Mouse (Mus musculus): ENCODE data around the gene Gm20696. TPM values are rescaled to one million over a fixed set of nuclear protein-coding genes. Genes with fewer than 3 reads are reported as not detected.

Gene Gm20696
- polyA plus RNA-seq, 1 experiment, result 0.24 TPM

GRCm38 (mm10) chr6:99429378-99430131 lies 237.0 kb downstream of the Gm20696 start:
- Histone ChIP-seq H3K9me3 (replicated peaks; ENCODE audit: control insufficient read depth, insufficient read depth, low read length, poor library complexity, severe bottlenecking) (no peaks in the 10 kb centered on the region), H3K9ac (ENCODE audit: low read depth, poor library complexity, severe bottlenecking) (no peak overlapping the region), H3K4me3 (ENCODE audit: low read depth, low read length) (no peak overlapping the region), H3K27me3 (ENCODE audit: control insufficient read depth, insufficient read depth, low read length, poor library complexity, severe bottlenecking) (no peaks in the 10 kb centered on the region), H3K4me1 (ENCODE audit: control insufficient read depth, insufficient read depth, low read length) (no peaks in the 10 kb centered on the region), H3K27ac (ENCODE audit: insufficient read depth, low read length) (no peak overlapping the region), H3K36me3 (ENCODE audit: control insufficient read depth, insufficient read depth, low read length, poor library complexity, severe bottlenecking) (no peaks in the 10 kb centered on the region)
- no peak for TF ChIP-seq EP300 (IDR thresholded peaks at IDR 0.05; ENCODE audit: insufficient read depth, low read depth, low read length)
- no peak for TF ChIP-seq CTCF (IDR thresholded peaks at IDR 0.05; ENCODE audit: low read depth, low read length)
- no peak for TF ChIP-seq POLR2A (IDR thresholded peaks at IDR 0.05; ENCODE audit: insufficient read depth, low read length)

GRCm38 (mm10) chr6:99428961-99429360 lies 237.6 kb downstream of the Gm20696 start:
- no peaks in the 10 kb centered on the region for H3K36me3 ChIP-seq (ENCODE audit: control insufficient read depth, insufficient read depth, low read length, poor library complexity, severe bottlenecking)
- no peaks in the 10 kb centered on the region for H3K9me3 ChIP-seq (replicated peaks; ENCODE audit: control insufficient read depth, insufficient read depth, low read length, poor library complexity, severe bottlenecking)
- TF ChIP-seq CTCF (IDR thresholded peaks at IDR 0.05; ENCODE audit: low read depth, low read length), result no peak
- no peak for TF ChIP-seq POLR2A (IDR thresholded peaks at IDR 0.05; ENCODE audit: insufficient read depth, low read length)
- no peak for TF ChIP-seq EP300 (IDR thresholded peaks at IDR 0.05; ENCODE audit: insufficient read depth, low read depth, low read length)
- no peak overlapping the region for H3K9ac ChIP-seq (ENCODE audit: low read depth, poor library complexity, severe bottlenecking)
- no peak overlapping the region for H3K4me3 ChIP-seq (ENCODE audit: low read depth, low read length)
- H3K27ac ChIP-seq (ENCODE audit: insufficient read depth, low read length), result no peak overlapping the region
- no peaks in the 10 kb centered on the region for H3K27me3 ChIP-seq (ENCODE audit: control insufficient read depth, insufficient read depth, low read length, poor library complexity, severe bottlenecking)
- H3K4me1 ChIP-seq (ENCODE audit: control insufficient read depth, insufficient read depth, low read length), result no peaks in the 10 kb centered on the region

GRCm38 (mm10) chr6:99427301-99427700 lies 239.3 kb downstream of the Gm20696 start:
- no peak overlapping the region for H3K9ac ChIP-seq (ENCODE audit: low read depth, poor library complexity, severe bottlenecking)
- no peaks in the 10 kb centered on the region for H3K36me3 ChIP-seq (ENCODE audit: control insufficient read depth, insufficient read depth, low read length, poor library complexity, severe bottlenecking)
- H3K27ac ChIP-seq (ENCODE audit: insufficient read depth, low read length), result no peak overlapping the region
- H3K27me3 ChIP-seq (ENCODE audit: control insufficient read depth, insufficient read depth, low read length, poor library complexity, severe bottlenecking), result no peaks in the 10 kb centered on the region
- H3K4me1 ChIP-seq (ENCODE audit: control insufficient read depth, insufficient read depth, low read length), result no peaks in the 10 kb centered on the region
- no peak for TF ChIP-seq CTCF (IDR thresholded peaks at IDR 0.05; ENCODE audit: low read depth, low read length)
- TF ChIP-seq EP300 (IDR thresholded peaks at IDR 0.05; ENCODE audit: insufficient read depth, low read depth, low read length), result no peak
- TF ChIP-seq POLR2A (IDR thresholded peaks at IDR 0.05; ENCODE audit: insufficient read depth, low read length), result no peak
- H3K4me3 ChIP-seq (ENCODE audit: low read depth, low read length), result no peak overlapping the region
- H3K9me3 ChIP-seq (replicated peaks; ENCODE audit: control insufficient read depth, insufficient read depth, low read length, poor library complexity, severe bottlenecking), result no peaks in the 10 kb centered on the region

GRCm38 (mm10) chr6:99425044-99425443 lies 241.6 kb downstream of the Gm20696 start:
- H3K9me3 ChIP-seq (replicated peaks; ENCODE audit: control insufficient read depth, insufficient read depth, low read length, poor library complexity, severe bottlenecking), result no peaks in the 10 kb centered on the region
- no peak overlapping the region for H3K27ac ChIP-seq (ENCODE audit: insufficient read depth, low read length)
- no peak for TF ChIP-seq POLR2A (IDR thresholded peaks at IDR 0.05; ENCODE audit: insufficient read depth, low read length)
- no peak for TF ChIP-seq EP300 (IDR thresholded peaks at IDR 0.05; ENCODE audit: insufficient read depth, low read depth, low read length)
- TF ChIP-seq CTCF (IDR thresholded peaks at IDR 0.05; ENCODE audit: low read depth, low read length), result no peak
- H3K27me3 ChIP-seq (ENCODE audit: control insufficient read depth, insufficient read depth, low read length, poor library complexity, severe bottlenecking), result no peaks in the 10 kb centered on the region
- H3K4me1 ChIP-seq (ENCODE audit: control insufficient read depth, insufficient read depth, low read length), result no peaks in the 10 kb centered on the region
- no peak overlapping the region for H3K9ac ChIP-seq (ENCODE audit: low read depth, poor library complexity, severe bottlenecking)
- no peak overlapping the region for H3K4me3 ChIP-seq (ENCODE audit: low read depth, low read length)
- H3K36me3 ChIP-seq (ENCODE audit: control insufficient read depth, insufficient read depth, low read length, poor library complexity, severe bottlenecking), result no peaks in the 10 kb centered on the region

- H3K4me1 ChIP-seq (ENCODE audit: control insufficient read depth, insufficient read depth, low read length), result no peaks in the 10 kb centered on the region
- TF ChIP-seq POLR2A (IDR thresholded peaks at IDR 0.05; ENCODE audit: insufficient read depth, low read length) (no peak), CTCF (IDR thresholded peaks at IDR 0.05; ENCODE audit: low read depth, low read length) (no peak), EP300 (IDR thresholded peaks at IDR 0.05; ENCODE audit: insufficient read depth, low read depth, low read length) (no peak)
- no peaks in the 10 kb centered on the region for H3K27me3 ChIP-seq (ENCODE audit: control insufficient read depth, insufficient read depth, low read length, poor library complexity, severe bottlenecking)
- H3K27ac ChIP-seq (ENCODE audit: insufficient read depth, low read length), result no peak overlapping the region
- H3K4me3 ChIP-seq (ENCODE audit: low read depth, low read length), result no peak overlapping the region
- H3K9me3 ChIP-seq (replicated peaks; ENCODE audit: control insufficient read depth, insufficient read depth, low read length, poor library complexity, severe bottlenecking), result no peaks in the 10 kb centered on the region
- H3K36me3 ChIP-seq (ENCODE audit: control insufficient read depth, insufficient read depth, low read length, poor library complexity, severe bottlenecking), result no peaks in the 10 kb centered on the region
- no peak overlapping the region for H3K9ac ChIP-seq (ENCODE audit: low read depth, poor library complexity, severe bottlenecking)
Measured at GRCm38 (mm10) chr6:99420666-99421065, 245.9 kb downstream of the Gm20696 start.

GRCm38 (mm10) chr6:99412598-99412997 lies 254.0 kb downstream of the Gm20696 start:
- TF ChIP-seq CTCF (IDR thresholded peaks at IDR 0.05; ENCODE audit: low read depth, low read length), result no peak
- TF ChIP-seq POLR2A (IDR thresholded peaks at IDR 0.05; ENCODE audit: insufficient read depth, low read length), result no peak
- no peak for TF ChIP-seq EP300 (IDR thresholded peaks at IDR 0.05; ENCODE audit: insufficient read depth, low read depth, low read length)
- Histone ChIP-seq H3K27me3 (ENCODE audit: control insufficient read depth, insufficient read depth, low read length, poor library complexity, severe bottlenecking) (no peaks in the 10 kb centered on the region), H3K9ac (ENCODE audit: low read depth, poor library complexity, severe bottlenecking) (no peak overlapping the region), H3K4me3 (ENCODE audit: low read depth, low read length) (no peak overlapping the region), H3K36me3 (ENCODE audit: control insufficient read depth, insufficient read depth, low read length, poor library complexity, severe bottlenecking) (no peaks in the 10 kb centered on the region), H3K4me1 (ENCODE audit: control insufficient read depth, insufficient read depth, low read length) (no peaks in the 10 kb centered on the region), H3K9me3 (replicated peaks; ENCODE audit: control insufficient read depth, insufficient read depth, low read length, poor library complexity, severe bottlenecking) (no peaks in the 10 kb centered on the region), H3K27ac (ENCODE audit: insufficient read depth, low read length) (no peak overlapping the region)

Measured in ES-Bruce4 (cell line).